Mouse (Mus musculus) embryo, embryonic 9.5 days (tissue): ENCODE results near the gene Psrc1.

Experiments used
- DNase-seq: peaks from one replicate; pipeline ENCODE4 v3.0.0-alpha.2; 2017; ENCODE audit errors: extremely low spot score

Psrc1 gene

DNA sequence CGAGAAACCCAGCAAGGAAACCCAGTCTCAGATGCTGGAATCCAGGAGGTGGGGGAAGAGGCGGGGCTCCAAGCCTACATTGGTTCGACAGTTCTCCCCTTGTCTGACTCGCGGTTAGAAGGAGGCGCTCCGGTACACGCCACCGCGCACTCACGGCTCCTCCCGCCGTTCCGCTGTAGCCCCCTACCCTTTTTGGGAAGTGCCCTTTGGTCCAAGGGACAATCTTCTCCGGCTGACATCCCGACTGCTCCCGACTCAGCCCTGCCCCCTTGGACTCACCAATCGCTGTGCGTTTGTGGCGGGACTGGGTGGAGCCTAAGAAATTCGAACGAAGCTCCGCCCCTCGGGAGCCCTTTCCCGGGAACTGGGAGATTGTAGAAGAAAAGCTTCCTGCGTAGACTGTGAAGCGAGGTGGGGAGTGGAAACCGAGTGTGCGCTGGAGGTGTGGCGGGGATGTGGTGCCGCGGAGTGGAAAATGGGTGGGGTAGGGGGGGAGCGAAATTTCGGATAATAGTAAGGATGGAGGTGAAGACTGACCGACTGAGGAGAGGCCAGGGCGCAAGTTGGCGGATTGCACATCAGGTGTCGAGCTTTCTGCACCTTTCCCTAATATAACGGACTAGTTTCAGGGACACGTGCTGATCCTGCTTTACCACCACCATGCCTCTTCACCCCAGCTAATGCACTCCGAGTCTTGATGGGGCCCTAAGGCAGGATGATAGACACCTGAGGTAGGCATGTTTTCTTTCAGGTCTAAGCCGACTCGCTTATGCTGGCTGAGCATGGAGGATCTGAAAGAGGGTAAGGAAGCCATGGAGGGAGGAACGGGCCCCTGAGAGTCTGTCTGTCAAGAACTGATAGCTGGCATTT lies at the start of gene Psrc1:
Gene Psrc1 (plus strand): TSS at position 355 of the 870 bp plus-strand sequence.
- DNase-seq: peak; percentile 91

DNA sequence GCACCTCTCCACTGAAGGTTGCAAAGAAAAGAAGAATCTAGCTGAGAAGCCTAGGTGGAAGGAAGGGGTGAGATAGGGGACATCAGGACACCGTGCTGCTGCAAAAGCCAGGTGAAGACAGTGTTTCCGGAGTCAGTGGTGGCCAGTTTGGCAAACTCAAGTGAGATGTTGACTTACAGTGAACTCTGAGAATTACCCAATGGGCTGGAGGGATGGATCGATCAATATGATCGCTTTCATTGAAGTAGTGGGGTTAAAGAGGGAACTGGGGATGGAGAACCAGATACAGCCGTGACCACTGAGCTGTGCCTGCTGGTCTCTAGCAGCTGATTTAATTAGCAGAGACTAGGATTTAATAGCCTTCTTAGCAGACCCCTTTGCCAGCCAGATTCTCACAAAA lies 46.8 kb upstream of the Psrc1 start:
- DNase-seq: no peak

DNA sequence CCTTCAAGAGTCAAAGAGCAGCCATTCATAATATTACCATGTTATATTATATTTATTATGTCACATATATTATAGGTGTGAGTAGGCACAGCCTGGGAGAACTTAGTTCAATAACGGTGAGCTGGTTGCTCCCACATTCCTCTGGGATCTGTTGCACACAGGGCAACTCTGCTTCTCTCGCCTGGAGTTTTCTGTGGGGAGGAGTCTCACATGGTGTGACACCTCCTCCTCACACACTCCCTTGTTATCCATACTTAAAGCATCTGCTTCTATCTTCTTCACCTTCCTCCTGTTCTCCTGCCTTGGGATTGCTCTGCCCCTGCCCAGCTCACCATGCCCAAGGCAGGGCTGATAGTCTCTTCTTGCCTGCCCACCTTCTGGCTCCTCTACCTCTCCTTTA lies 42.6 kb upstream of the Psrc1 start:
- DNase-seq: no peak

DNA sequence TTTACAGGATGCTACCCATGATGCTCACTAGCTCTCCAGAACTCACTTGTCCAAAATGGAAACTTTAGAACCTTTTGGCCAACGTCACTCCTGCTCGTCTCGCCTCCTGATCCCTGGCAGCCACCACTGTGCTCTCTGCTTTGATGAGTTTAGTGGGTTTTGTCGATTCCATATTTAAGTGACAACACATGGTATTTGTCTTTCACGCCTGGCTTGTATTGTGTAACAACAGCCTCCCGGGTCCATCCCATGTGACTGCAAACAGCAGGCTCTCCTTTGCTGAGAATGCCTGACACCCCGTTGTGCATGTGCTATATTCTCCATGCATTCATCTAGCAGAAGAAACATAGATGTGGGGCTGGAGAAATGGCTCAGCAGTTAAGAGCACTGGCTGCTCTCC lies 41.5 kb upstream of the Psrc1 start:
- no peak for DNase-seq

DNA sequence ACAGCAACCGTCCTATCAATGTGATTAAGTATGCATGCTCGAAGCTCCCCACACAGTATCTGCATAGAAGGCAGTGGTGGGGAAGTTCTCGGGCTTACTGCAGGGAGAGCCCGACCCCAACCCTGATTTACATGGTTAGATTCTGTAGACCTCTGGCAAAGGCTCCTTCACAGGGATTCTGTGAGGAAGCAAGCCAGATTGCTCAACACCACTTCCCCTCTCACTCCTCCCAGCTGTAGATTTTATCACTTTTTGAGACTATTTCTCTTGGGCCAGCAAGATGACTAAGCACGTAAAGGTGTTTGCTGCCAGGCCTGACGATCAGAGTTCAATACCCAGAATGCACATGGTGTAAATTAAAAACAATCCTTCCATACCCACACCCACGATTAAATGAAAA lies 37.8 kb upstream of the Psrc1 start:
- no peak for DNase-seq

DNA sequence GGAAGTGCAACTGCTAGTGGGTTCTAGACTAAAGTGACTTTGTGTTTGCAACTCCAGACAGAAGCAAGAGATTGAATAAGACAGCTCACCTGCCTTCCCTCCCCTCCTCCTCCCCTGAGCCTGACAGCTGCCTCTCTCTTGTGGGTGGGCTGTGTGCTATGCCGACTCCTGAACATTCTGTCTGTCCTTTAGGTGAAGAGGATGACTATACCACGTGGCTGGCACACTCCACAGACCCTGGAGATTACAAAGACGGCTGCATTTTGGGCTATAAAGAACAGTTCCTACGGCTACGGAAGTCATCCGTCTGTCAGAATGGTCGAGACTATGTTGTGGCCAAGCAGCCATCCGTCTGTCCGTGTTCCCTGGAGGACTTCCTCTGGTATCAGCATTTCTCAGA lies 35.3 kb upstream of the Psrc1 start:
- no peak for DNase-seq

DNA sequence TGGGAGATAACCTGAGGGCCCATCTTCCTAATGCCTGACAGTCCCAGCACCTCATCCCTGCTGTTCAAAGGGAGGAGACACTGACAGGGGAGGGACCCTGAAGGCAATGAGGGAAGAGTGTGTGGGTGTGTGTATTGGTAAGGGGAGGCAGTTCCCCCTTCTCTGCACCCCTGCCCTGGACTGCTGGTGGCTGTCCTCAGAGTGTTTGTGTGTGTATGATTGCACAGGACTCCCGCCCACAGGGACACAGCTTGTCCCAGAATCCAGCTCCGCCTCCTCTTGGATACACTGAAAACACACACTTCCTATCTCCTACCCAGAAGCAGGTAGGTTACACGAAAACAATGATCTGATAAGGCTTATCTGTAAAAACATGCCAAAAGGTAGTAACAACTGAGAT lies 28.4 kb upstream of the Psrc1 start:
- no peak for DNase-seq

DNA sequence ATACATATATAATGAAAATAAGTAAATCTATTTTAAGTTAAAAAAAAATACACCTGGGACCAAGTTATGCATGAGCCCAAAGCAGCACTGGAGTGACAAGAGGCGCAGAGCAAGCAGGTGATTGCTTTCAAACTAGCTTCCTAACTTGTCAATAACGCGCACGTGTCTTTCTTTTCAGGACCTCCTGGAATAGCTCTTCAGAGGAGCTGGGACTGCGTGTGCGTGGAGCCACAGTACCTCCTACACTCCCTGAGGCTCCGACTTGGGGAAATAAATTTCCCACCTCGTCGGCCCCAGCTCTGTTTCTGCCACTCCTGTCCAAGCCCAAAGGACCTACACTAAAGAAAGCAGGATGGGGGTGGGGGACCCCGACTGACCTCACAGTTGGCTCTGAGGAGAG lies 26.6 kb upstream of the Psrc1 start:
- no peak for DNase-seq

DNA sequence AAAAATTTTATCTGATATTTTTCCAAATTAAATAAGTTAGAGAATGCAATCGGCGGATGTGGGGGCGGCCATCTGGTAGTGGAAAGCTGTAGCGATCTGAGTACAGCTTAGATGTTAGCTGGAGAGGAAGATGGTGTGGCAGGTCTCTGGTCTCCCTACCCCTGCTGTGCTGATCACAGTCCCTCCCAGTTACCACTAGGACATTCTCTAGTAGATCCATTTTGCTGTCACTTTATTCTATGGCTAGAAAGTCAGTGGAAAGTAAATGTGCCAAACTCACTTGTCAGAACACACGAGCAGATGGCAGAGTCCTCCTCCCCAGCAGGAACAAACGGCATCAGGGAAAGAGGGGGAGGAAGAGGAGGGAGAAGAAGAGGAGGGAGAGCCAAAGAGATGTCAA lies 25.2 kb upstream of the Psrc1 start:
- no peak for DNase-seq

DNA sequence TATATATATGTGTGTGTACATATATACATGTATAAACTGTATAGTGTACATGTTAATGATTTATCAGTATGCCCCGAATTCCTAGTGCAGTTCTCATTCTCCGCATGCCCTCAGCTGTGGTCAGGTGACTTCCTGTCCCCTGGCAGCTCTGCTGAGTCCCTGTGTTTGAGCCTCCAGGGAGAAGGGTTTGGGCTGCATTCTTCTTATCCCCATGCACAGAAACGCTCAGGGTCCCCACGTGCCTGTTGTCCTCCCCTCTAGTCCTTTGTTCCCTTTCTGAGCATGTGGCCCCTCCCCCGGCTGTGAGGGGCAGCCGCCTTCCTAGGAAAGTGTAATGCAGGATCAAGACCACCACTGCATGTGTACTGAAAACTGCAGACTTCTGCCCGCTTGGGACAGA lies 22.7 kb upstream of the Psrc1 start:
- peak; percentile 59 for DNase-seq

DNA sequence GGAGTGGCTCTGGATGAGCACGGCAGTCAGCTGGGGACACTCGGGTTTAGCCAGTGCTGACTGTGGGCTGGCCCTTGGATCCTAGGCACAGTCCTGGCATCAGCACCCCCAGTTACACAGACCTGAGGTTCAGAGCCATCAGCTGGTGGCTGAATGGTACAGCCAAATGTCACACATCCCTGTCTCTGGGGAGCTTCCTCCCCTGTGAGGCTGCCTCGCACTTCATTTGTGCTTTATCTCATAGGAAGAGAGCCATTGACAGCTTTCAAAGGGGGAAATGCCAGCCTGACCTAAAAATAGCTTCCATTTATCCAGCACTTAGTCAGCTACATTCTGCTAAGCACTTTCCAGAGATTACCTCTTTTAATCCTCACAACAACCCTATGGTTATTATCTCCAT lies 20.0 kb upstream of the Psrc1 start:
- no peak for DNase-seq

DNA sequence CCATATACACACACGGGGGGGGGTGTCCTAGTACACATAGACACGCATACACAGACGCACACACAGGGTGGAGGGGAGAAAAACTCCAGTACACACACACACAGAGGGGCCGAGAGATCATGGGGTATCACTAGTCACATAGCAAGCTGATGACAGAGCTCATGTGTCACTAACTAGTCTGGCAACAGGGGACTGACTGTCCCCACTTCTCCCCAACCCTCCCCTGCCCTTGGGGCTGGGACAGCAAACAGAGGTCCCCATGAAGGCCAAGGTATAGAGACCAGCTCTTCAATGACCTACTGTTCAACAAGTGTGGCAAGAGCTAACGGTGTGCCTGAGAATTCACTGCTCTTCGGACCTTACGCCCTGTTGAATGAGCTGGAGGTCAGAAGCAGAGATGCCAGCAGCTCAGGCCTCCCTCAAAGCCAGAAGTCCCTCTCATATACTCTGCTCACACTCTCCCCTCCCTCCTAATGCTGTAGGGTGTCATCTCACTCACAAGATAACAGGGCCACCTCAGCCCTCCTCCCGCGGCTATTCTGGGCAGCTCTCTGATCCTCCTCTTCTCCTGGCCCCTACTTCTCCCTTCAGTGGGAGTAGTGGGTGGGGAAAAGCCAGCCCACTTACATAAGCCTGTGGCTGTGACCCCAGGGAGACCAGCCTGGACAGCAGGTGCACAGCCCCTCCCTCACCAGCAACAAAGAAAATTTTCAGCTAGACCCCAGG lies 19.2 kb upstream of the Psrc1 start, which contains the start of gene Mybphl:
Gene Mybphl (plus strand): TSS at position 642 of the 726 bp plus-strand sequence.
- DNase-seq: no peak

DNA sequence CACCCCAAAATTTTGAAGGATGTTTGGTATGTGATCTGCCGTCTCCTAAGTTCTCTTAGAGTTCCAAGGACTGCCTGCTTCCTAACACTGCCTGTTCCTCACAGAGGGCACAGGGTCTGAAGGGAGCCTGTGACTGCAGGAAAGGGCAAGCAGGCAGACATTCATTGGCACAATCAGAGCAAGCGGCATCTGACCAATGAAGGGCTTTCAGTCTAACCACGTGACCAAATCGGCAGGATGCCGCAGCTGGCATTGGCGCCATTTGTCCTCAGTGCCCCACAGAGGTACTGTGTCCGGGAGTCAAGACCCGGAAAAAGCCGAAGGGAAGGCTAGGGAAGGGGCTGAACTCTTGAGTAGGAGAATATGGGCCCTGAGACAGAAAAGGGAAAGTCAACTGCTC lies 16.5 kb upstream of the Psrc1 start:
- no peak for DNase-seq

DNA sequence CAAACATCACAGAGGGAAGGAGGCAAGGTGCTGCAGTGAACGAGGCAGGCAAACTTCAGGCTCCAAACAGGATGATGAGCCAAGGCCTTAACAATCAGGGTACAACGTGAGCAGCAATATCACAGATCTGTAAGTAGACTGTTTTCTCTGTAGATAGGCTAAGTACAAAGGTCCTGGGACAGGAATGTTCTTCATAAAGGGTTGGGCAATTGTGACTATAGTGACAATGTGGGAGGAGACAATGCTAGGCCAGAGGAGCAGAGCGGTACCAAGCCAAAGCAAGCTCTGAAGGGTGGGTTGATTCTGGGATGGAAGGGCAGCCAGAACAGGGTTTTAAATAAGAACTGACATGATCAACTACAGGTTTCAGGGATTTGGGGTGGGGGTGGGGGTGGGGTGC lies 15.8 kb upstream of the Psrc1 start:
- no peak for DNase-seq

DNA sequence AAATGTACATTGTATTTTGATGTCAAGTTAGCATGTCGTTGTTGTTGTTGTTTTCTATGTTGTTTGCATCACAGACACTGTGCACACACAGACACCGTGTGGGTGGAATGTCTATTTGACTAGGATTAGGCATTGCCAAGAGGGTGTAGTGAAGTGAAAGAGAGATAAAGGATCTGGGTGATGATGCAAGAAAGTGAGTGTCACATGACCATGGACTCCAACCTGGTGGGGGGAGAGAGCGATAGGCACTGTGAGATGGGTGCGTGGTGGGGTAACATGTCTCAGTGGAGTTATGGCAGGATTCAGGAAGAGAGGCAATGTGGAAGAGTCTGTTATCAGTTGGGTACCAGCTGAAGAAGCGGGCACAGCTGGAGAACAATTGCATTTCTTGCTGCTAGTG lies 14.9 kb upstream of the Psrc1 start:
- no peak for DNase-seq

DNA sequence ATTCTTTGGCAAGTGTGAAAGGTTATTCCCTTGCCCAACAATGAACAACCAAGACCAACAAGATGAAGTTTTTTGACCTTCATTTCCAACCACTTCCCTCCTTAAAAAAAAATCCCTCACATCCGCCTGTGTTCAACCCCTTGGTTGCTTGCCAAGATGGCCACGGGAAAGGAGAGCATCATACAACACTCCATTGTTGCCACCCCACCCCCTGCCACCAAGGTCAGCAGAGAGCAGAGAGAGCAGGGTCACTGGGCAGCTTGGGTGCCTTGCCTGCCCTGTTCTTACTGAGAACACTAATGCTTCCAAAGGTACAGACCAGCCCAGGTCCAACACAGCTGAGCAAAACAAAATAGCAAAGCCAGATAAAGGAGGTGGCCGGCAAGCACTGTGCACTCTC lies 11.4 kb upstream of the Psrc1 start:
- DNase-seq: no peak

DNA sequence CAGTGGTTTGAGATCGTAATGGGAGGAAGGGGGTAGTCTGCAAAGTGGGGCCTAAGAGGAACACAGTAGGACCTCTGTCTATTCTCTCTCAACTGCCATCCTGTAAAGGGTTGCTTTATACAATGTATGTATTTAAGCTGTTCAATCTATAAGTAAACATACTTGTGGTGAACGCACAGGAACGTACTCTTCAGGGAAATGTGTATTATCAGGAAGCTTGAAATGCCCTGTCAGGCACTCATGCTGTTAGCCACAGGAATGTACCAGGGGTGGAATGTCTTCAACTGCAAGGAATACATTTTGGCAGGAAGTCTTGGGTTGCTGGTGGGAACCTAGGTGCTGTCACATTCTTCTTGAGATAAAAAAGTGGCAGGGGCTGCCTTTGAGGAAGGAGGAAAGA lies 10.9 kb upstream of the Psrc1 start:
- DNase-seq: no peak

DNA sequence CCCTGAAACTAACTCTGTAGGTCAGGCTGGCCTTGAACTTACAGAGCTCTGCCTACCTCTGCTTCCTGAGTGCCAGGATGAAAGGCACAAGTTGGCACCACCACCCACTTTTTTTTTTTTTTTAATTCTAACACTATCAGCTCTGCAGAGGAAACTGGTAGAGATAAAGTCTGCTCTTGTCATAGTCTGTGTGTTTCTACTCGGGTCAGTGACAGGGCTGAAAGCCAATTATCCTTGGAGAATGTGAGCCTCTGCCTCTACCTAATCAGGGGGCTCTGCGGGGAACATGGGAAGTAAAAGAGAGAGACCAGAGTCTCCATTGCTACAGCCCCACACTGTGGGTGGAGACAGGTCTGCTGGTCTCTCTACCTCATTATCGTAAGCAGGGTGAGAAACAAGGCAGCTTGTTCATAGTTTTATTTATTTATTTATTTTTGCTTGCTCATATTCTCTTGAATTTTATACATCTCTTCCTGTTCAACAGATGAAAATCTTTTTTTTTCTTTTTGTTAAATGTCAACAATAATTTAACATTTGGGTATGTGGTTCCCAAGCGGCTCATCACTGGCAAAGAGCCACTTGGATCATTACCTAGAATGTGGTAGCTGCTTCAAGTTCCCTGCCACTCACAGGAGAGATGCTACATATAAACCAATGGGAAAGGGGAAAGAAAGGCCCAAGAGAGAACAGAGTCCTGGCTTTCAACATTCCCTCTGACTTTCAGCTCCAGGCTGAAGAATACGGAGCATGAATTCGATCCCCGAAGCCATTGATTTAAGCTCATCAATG lies 4.6 kb upstream of the Psrc1 start:
- DNase-seq: no peak

DNA sequence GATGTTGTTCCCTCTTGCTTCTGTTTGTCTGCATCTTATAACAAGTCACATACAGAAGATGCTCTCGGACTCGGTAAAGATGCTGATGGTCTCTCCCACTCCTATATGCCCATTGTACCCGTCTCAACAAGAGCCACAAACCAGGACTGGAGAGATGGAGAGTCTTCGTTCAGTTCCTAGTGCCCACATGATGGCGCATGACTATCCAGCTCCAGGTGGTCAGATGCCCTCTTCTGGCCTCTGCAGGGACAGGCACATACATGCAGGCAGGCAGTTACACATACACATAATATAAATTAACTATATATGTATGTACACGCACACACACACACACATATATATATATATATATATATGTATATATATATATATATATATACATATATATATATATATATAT lies 2.9 kb upstream of the Psrc1 start:
- DNase-seq: no peak

DNA sequence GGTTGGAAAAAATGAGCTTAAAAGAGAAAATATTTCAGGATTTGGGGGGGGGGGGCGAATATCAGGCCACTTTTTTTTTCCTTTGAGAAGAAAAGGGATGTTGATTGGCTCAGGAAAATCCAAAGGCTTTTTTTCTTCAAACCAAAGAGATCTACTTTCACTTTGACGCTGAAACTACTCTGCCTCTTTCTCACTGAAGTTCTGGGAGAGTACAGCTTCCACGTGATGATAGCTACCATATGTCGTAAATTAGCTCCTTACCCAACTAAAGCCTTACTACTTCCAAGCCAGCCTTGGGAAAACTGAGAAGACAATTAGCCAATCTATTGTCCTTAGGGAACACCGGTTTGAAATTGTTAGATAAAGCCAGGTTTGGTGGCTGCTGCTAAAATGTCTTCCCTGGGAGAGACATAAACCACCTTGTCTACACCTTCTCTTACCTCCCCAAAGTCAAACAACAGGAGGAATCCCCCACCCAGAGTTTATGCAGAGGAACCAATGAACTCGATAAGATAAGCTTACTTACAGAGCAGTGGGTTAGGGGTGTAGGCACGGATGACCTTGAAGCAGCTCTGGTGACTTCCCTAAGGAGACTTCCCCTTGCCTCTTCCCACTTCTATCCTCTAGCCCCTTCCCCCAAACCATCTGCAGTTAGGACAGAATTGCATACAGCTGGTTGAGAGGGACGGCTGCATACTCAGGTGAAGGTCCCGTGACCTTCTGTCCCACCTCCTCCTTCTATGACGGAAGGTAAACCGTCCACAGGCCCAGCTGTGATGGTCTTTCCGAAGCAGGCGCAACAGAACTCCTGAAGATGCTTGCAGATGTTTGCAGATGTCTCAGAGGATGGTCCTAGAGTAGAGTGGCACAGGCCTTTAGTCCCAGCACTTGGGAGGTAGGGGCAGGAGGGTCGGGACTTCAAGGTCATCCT lies 1.4 kb upstream of the Psrc1 start:
- no peak for DNase-seq

DNA sequence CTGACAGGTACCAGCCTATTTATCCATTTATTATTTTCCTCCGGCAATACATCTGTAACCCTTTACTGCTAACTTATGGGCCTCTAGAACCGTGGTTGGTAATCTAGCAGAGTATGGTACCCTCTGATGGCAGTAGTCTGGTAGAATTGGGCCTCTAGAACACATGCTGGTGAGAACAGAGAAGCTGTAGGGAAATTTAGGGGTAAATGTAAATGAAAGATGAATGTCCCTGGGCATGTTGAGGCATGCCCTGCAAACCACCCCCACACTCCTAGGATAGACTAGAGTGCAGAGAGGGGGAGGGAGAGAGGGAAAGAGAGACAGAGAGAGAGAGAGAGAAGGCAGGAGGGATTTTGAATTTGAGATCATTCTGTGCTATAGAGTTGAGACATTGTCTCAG lies 786 bp downstream of the Psrc1 start:
- no peak for DNase-seq
